Mouse (Mus musculus) kidney, embryonic 14.5 days (tissue): ENCODE measurements around the gene Hils1. TPM values are rescaled to one million over a fixed set of nuclear protein-coding genes. Genes with fewer than 3 reads are reported as not detected.
A peak's percentile ranks its signal among the peaks of the same experiment; 100 is the strongest.
"Not testable (repeated sequence)": the region's sequence is repeated elsewhere in the genome, so short reads cannot be mapped to it uniquely, and the experiment has no call there.

Experiments used
- ATAC-seq: fragments of 200-750 bp; cut with Nextera tagmentation; 2 replicates; pipeline ENCODE4 v1.8.0; 2017; ENCODE audit warnings: moderate number of reproducible peaks, mild to moderate bottlenecking, moderate TSS enrichment, moderate library complexity; ENCODE audit not compliant: low FRiP score, low TSS enrichment
- H3K27ac ChIP-seq: fragments of 300-500 bp; sonication (generic); 2 replicates; pipeline ENCODE4 v1.5.1; 2014; ENCODE audit warnings: low read depth, mild to moderate bottlenecking, low read length, moderate library complexity, mixed read lengths
- H3K27me3 ChIP-seq: fragments of 300-500 bp; sonication (generic); 2 replicates; pipeline ENCODE4 v1.6.1; 2014; ENCODE audit warnings: mild to moderate bottlenecking, low read length; ENCODE audit not compliant: control insufficient read depth, insufficient read depth
- H3K36me3 ChIP-seq: fragments of 300-500 bp; sonication (generic); 2 replicates; pipeline ENCODE4 v1.6.1; 2014; ENCODE audit warnings: low read length, mixed read lengths; ENCODE audit not compliant: control insufficient read depth, insufficient read depth
- H3K4me1 ChIP-seq: fragments of 300-500 bp; sonication (generic); 2 replicates; pipeline ENCODE4 v1.6.1; 2014; ENCODE audit warnings: low read length, mixed read lengths; ENCODE audit not compliant: control insufficient read depth, insufficient read depth
- H3K4me2 ChIP-seq: fragments of 300-500 bp; sonication (generic); replicated peaks from 2 replicates; pipeline ENCODE4 v1.6.1; 2014; ENCODE audit warnings: low read depth, mild to moderate bottlenecking, low read length
- H3K4me3 ChIP-seq: fragments of 300-500 bp; sonication (generic); 2 replicates; pipeline ENCODE4 v1.5.1; 2014; ENCODE audit warnings: mild to moderate bottlenecking, low read length
- H3K9ac ChIP-seq: fragments of 300-500 bp; sonication (generic); 2 replicates; pipeline ENCODE4 v1.6.1; 2014; ENCODE audit warnings: low read depth, mild to moderate bottlenecking, low read length, moderate library complexity
- H3K9me3 ChIP-seq: fragments of 300-500 bp; sonication (generic); 2 replicates; pipeline ENCODE4 v1.6.1; 2016; ENCODE audit warnings: low read length; ENCODE audit not compliant: control insufficient read depth
- WGBS: fragments of 180-500 bp; shearing (Covaris S2); extraction: QIAGEN DNeasy Blood & Tissue Kit; methylation state at CpG from one replicate; pipeline ENCODE4 v1.1.7; 2014; 5-methylcytosine and 5-hydroxymethylcytosine counted together
- polyA plus RNA-seq: library from polyadenylated mRNA; unstranded; fragments of >200 nt; fragmentation: Nextera tagmentation; extraction: Ambion mirVana; gene quantifications from 2 replicates; pipeline ENCODE4 v1.2.1, GENCODE M21; 2014

Hils1 gene
- polyA plus RNA-seq, 1 experiment from 2014 or later: not detected

GRCm38 (mm10) chr11:95007418-95007817 lies 40.0 kb downstream of the Hils1 start:
- WGBS: 66% methylated on average over 3 of the region's 3 CpGs
- no peak overlapping the region for H3K9ac ChIP-seq
- peak overlapping the region; percentile 60; the same call in 1 of the 2 replicates for H3K27ac ChIP-seq
- peaks cover 36% of the 10 kb centered on the region for H3K4me1 ChIP-seq
- H3K9me3 ChIP-seq: no peaks in the 10 kb centered on the region
- no peak for ATAC-seq
- no peak overlapping the region for H3K4me3 ChIP-seq
- no peaks in the 10 kb centered on the region for H3K27me3 ChIP-seq
- H3K36me3 ChIP-seq: peaks cover 29% of the 10 kb centered on the region
- H3K4me2 ChIP-seq: no peak overlapping the region

- H3K4me1 ChIP-seq: peaks cover 40% of the 10 kb centered on the region
- H3K9me3 ChIP-seq: no peaks in the 10 kb centered on the region
- peak; percentile 20 for ATAC-seq
- 33% methylated on average over 15 of the region's 15 CpGs for WGBS
- H3K36me3 ChIP-seq: peaks cover 16% of the 10 kb centered on the region; the same call in 1 of the 2 replicates
- peak overlapping the region; percentile 89 for H3K9ac ChIP-seq
- peak overlapping the region; percentile 95 for H3K27ac ChIP-seq
- H3K4me3 ChIP-seq: peak overlapping the region; percentile 75
- H3K4me2 ChIP-seq: peak overlapping the region; percentile 90
- no peaks in the 10 kb centered on the region for H3K27me3 ChIP-seq
Observed at GRCm38 (mm10) chr11:95008661-95009628, 41.6 kb downstream of the Hils1 start.

- Histone ChIP-seq H3K4me2 (peak within 1 kb of the TSS; percentile 90), H3K9ac (peak within 1 kb of the TSS; percentile 89), H3K9me3 (no peaks in the 10 kb centered on the region), H3K27ac (peak within 1 kb of the TSS; percentile 95), H3K27me3 (no peaks in the 10 kb centered on the region), H3K36me3 (peaks cover 12% of the 10 kb centered on the region; the same call in 1 of the 2 replicates), H3K4me3 (peak within 1 kb of the TSS; percentile 75), H3K4me1 (peaks cover 43% of the 10 kb centered on the region)
- peak; percentile 63 for ATAC-seq
- WGBS: under 1% methylated on average over 32 of the region's 32 CpGs
Observed at GRCm38 (mm10) chr11:95009629-95010014, 42.2 kb downstream of the Hils1 start, which contains the start of gene Samd14. Gene Samd14, plus strand, starts transcription at chr11:95009879.

- Histone ChIP-seq H3K4me1 (peaks cover 43% of the 10 kb centered on the region), H3K27ac (peak overlapping the region; percentile 95), H3K4me3 (peak overlapping the region; percentile 75), H3K9me3 (no peaks in the 10 kb centered on the region), H3K4me2 (peak overlapping the region; percentile 90), H3K27me3 (no peaks in the 10 kb centered on the region), H3K9ac (peak overlapping the region; percentile 89), H3K36me3 (peaks cover 9% of the 10 kb centered on the region; the same call in 1 of the 2 replicates)
- under 1% methylated on average over 39 of the region's 40 CpGs for WGBS
- ATAC-seq: 0 out of 2 replicates have a peak, but pooled peaks have one; percentile 17
Observed at GRCm38 (mm10) chr11:95010141-95010739, 42.8 kb downstream of the Hils1 start.

- not testable (repeated sequence) for H3K27me3 ChIP-seq, H3K36me3 ChIP-seq, H3K27ac ChIP-seq, H3K9me3 ChIP-seq, ATAC-seq
- Histone ChIP-seq H3K4me3 (peak overlapping the region; percentile 75), H3K9ac (peak overlapping the region; percentile 89; the same call in 1 of the 2 replicates), H3K4me2 (peak overlapping the region; percentile 90), H3K4me1 (peaks cover 40% of the 10 kb centered on the region)
- WGBS: 13% methylated on average over 4 of the region's 4 CpGs
Observed at GRCm38 (mm10) chr11:95010841-95011403, 43.5 kb downstream of the Hils1 start.

- H3K27me3 ChIP-seq: no peaks in the 10 kb centered on the region
- no peak overlapping the region for H3K27ac ChIP-seq
- peaks cover 11% of the 10 kb centered on the region for H3K36me3 ChIP-seq
- whole genome bisulfite sequencing: 25% methylated on average over 1 of the region's 1 CpGs
- H3K9ac ChIP-seq: peak overlapping the region; percentile 19; the same call in 1 of the 2 replicates
- peaks cover 36% of the 10 kb centered on the region for H3K4me1 ChIP-seq
- peak overlapping the region; percentile 90 for H3K4me2 ChIP-seq
- H3K4me3 ChIP-seq: peak overlapping the region; percentile 75; the same call in 1 of the 2 replicates
- no peaks in the 10 kb centered on the region for H3K9me3 ChIP-seq
- ATAC-seq: no peak
Observed at GRCm38 (mm10) chr11:95011416-95011815, 44.0 kb downstream of the Hils1 start.

GRCm38 (mm10) chr11:95012075-95012474 lies 44.7 kb downstream of the Hils1 start:
- WGBS: 46% methylated on average over 3 of the region's 3 CpGs
- Histone ChIP-seq H3K27ac (no peak overlapping the region), H3K36me3 (peaks cover 11% of the 10 kb centered on the region), H3K9me3 (no peaks in the 10 kb centered on the region), H3K27me3 (no peaks in the 10 kb centered on the region), H3K4me3 (no peak overlapping the region), H3K4me2 (no peak overlapping the region), H3K9ac (no peak overlapping the region; the same call in 1 of the 2 replicates), H3K4me1 (peaks cover 32% of the 10 kb centered on the region)
- ATAC-seq: no peak

GRCm38 (mm10) chr11:95012487-95012886 lies 45.1 kb downstream of the Hils1 start:
- H3K4me3 ChIP-seq: no peak overlapping the region
- H3K9me3 ChIP-seq: no peaks in the 10 kb centered on the region
- no peak overlapping the region for H3K27ac ChIP-seq
- peaks cover 11% of the 10 kb centered on the region for H3K36me3 ChIP-seq
- peaks cover 31% of the 10 kb centered on the region for H3K4me1 ChIP-seq
- H3K4me2 ChIP-seq: no peak overlapping the region
- H3K27me3 ChIP-seq: no peaks in the 10 kb centered on the region
- H3K9ac ChIP-seq: no peak overlapping the region; the same call in 1 of the 2 replicates
- ATAC-seq: no peak
- 51% methylated on average over 3 of the region's 3 CpGs for WGBS
